ENCODE assay signal across 9 mouse cellular contexts in genomic region chr7:25815571-25815970, GRCm38 (mm10). TPM values are rescaled to one million over a fixed set of nuclear protein-coding genes. Genes with fewer than 3 reads are reported as not detected.
DNase-seq lines count a peak whose midpoint lies in the region; ATAC-seq and TF ChIP-seq lines count a peak whose summit lies in the region.
"Had no signal": no experiment of that assay in that cellular context is flagged by ENCODE, and none has a peak within 500 bp of the region (broad histone marks: within the 10 kb centered on the region; RNA-seq: fewer than 3 reads in every experiment).

No protein-coding gene starts in this region.

- 19% methylated on average over 7 of the region's 7 CpGs for WGBS in kidney, embryonic 16.5 days
- 11% methylated on average over 7 of the region's 7 CpGs for WGBS in embryonic facial prominence, embryonic 14.5 days
- WGBS in hindbrain, embryonic 15.5 days, result 32% methylated on average over 7 of the region's 7 CpGs
- 26% methylated on average over 7 of the region's 7 CpGs for WGBS in midbrain, embryonic 16.5 days
- 22% methylated on average over 7 of the region's 7 CpGs for WGBS in cerebellum, adult 2 months

- DNase-seq in kidney, adult 9 months, result no peak
- no peak for DNase-seq in embryonic facial prominence, embryonic 14.5 days (ENCODE audit: low spot score)
- DNase-seq in layer of hippocampus, adult 18-20 months (ENCODE audit: low spot score in 2 of 2), result no peak
- no peak for DNase-seq in cerebellum, adult 2 months
- DNase-seq: layer of hippocampus, adult 9-11 months had no signal

- no peaks in the 10 kb centered on the region; the same call in 1 of the 2 replicates for H3K27me3 ChIP-seq in kidney, embryonic 16.5 days (ENCODE audit: insufficient read depth, low read length)
- H3K27me3 ChIP-seq in embryonic facial prominence, embryonic 14.5 days (replicated peaks; ENCODE audit: control insufficient read depth, insufficient read depth, low read length), result no peaks in the 10 kb centered on the region
- H3K27me3 ChIP-seq in hindbrain, embryonic 15.5 days, result 0 out of 2 replicates have a peak, but pooled peaks cover 6% of the 10 kb centered on the region
- H3K27me3 ChIP-seq in midbrain, embryonic 16.5 days (ENCODE audit: control insufficient read depth, insufficient read depth, low read depth, low read length), result peaks cover 5% of the 10 kb centered on the region
- H3K27me3 ChIP-seq in cerebellum, adult 2 months (ENCODE audit: control insufficient read depth, insufficient read depth, low read length), result peaks cover 2% of the 10 kb centered on the region; the same call in 1 of the 2 replicates

- no peak for TF ChIP-seq CTCF in cerebellum, adult 2 months (IDR thresholded peaks at IDR 0.05; ENCODE audit: borderline replicate concordance, insufficient read depth, low read depth, low read length)

- H3K4me2 ChIP-seq in kidney, embryonic 16.5 days (replicated peaks; ENCODE audit: low read depth, low read length), result peak overlapping the region; percentile 91
- H3K4me2 ChIP-seq in embryonic facial prominence, embryonic 14.5 days (ENCODE audit: low read depth, low read length), result peak overlapping the region; percentile 90
- peak overlapping the region; percentile 92 for H3K4me2 ChIP-seq in hindbrain, embryonic 15.5 days
- peak overlapping the region; percentile 93 for H3K4me2 ChIP-seq in midbrain, embryonic 16.5 days (ENCODE audit: low read length)

- peaks cover 15% of the 10 kb centered on the region for H3K4me1 ChIP-seq in kidney, embryonic 16.5 days (ENCODE audit: insufficient read depth, low read length)
- peaks cover 10% of the 10 kb centered on the region; the same call in 1 of the 2 replicates for H3K4me1 ChIP-seq in embryonic facial prominence, embryonic 14.5 days (ENCODE audit: control insufficient read depth, insufficient read depth, low read length)
- peaks cover 12% of the 10 kb centered on the region for H3K4me1 ChIP-seq in hindbrain, embryonic 15.5 days (replicated peaks)
- H3K4me1 ChIP-seq in midbrain, embryonic 16.5 days (ENCODE audit: control insufficient read depth, insufficient read depth, low read length), result peaks cover 6% of the 10 kb centered on the region
- H3K4me1 ChIP-seq in cerebellum, adult 2 months (ENCODE audit: control insufficient read depth, insufficient read depth, low read length), result no peaks in the 10 kb centered on the region; the same call in 1 of the 2 replicates

- H3K9me3 ChIP-seq in kidney, embryonic 16.5 days (ENCODE audit: low read length), result no peaks in the 10 kb centered on the region
- no peaks in the 10 kb centered on the region for H3K9me3 ChIP-seq in embryonic facial prominence, embryonic 14.5 days (ENCODE audit: control insufficient read depth, low read length)
- no peaks in the 10 kb centered on the region for H3K9me3 ChIP-seq in hindbrain, embryonic 15.5 days
- no peaks in the 10 kb centered on the region for H3K9me3 ChIP-seq in midbrain, embryonic 16.5 days (replicated peaks; ENCODE audit: control insufficient read depth, low read length, poor library complexity, severe bottlenecking)

- peak; percentile 20; the same call in 1 of the 2 replicates for ATAC-seq in kidney, embryonic 16.5 days (ENCODE audit: low FRiP score, low TSS enrichment)
- no peak for ATAC-seq in embryonic facial prominence, embryonic 14.5 days (ENCODE audit: low read depth)
- no peak for ATAC-seq in hindbrain, embryonic 15.5 days (ENCODE audit: low FRiP score, low read depth)
- no peak for ATAC-seq in midbrain, embryonic 16.5 days
- no peak for ATAC-seq in granulocyte monocyte progenitor cell, adult 5-6 weeks (replicated peaks; ENCODE audit: poor library complexity, severe bottlenecking)

- H3K4me3 ChIP-seq in kidney, embryonic 16.5 days (ENCODE audit: low read length), result peak overlapping the region; percentile 56
- H3K4me3 ChIP-seq in embryonic facial prominence, embryonic 14.5 days (ENCODE audit: low read depth, low read length), result peak overlapping the region; percentile 46
- peak overlapping the region; percentile 51 for H3K4me3 ChIP-seq in hindbrain, embryonic 15.5 days
- peak overlapping the region; percentile 59 for H3K4me3 ChIP-seq in midbrain, embryonic 16.5 days (ENCODE audit: low read depth, low read length)
- no peak overlapping the region for H3K4me3 ChIP-seq in cerebellum, adult 2 months (replicated peaks; ENCODE audit: insufficient read depth, low read depth, low read length)

- no peak for TF ChIP-seq POLR2A in cerebellum, adult 2 months (IDR thresholded peaks at IDR 0.05; ENCODE audit: borderline replicate concordance, insufficient read depth, low read length)

- peak overlapping the region; percentile 74 for H3K9ac ChIP-seq in kidney, embryonic 16.5 days (replicated peaks; ENCODE audit: low read length)
- peak overlapping the region; percentile 68; the same call in 1 of the 2 replicates for H3K9ac ChIP-seq in embryonic facial prominence, embryonic 14.5 days (ENCODE audit: low read depth, low read length)
- H3K9ac ChIP-seq in hindbrain, embryonic 15.5 days, result 0 out of 2 replicates have a peak overlapping the region, but pooled peaks have one; percentile 59
- H3K9ac ChIP-seq in midbrain, embryonic 16.5 days (ENCODE audit: low read depth, low read length), result no peak overlapping the region

- no peak overlapping the region for H3K27ac ChIP-seq in kidney, embryonic 16.5 days (ENCODE audit: low read length)
- no peak overlapping the region for H3K27ac ChIP-seq in embryonic facial prominence, embryonic 14.5 days (replicated peaks; ENCODE audit: low read depth, low read length)
- no peak overlapping the region for H3K27ac ChIP-seq in hindbrain, embryonic 15.5 days (replicated peaks)
- H3K27ac ChIP-seq in midbrain, embryonic 16.5 days (ENCODE audit: low read length), result no peak overlapping the region
- H3K27ac ChIP-seq in cerebellum, adult 2 months (ENCODE audit: insufficient read depth, low read length), result no peak overlapping the region

- no peaks in the 10 kb centered on the region for H3K36me3 ChIP-seq in kidney, embryonic 16.5 days (ENCODE audit: insufficient read depth, low read length)
- H3K36me3 ChIP-seq in embryonic facial prominence, embryonic 14.5 days (ENCODE audit: control insufficient read depth, insufficient read depth, low read length), result no peaks in the 10 kb centered on the region
- H3K36me3 ChIP-seq in hindbrain, embryonic 15.5 days, result no peaks in the 10 kb centered on the region
- H3K36me3 ChIP-seq in midbrain, embryonic 16.5 days (ENCODE audit: control insufficient read depth, insufficient read depth, low read length), result no peaks in the 10 kb centered on the region

RNA-seq across cellular contexts. Expression of gene Cyp2s1, which starts 1.1 kb away (rescaled TPM):
- 22.1 and 23.0 TPM in 2 replicates for polyA plus RNA-seq in kidney, embryonic 16.5 days (2015; fragmentation: Nextera tagmentation; extraction: Ambion mirVana)
- 4.1 TPM in 2 replicates for polyA plus RNA-seq in embryonic facial prominence, embryonic 14.5 days (2014; fragmentation: Nextera tagmentation; extraction: Ambion mirVana)
- 3.2 and 3.3 TPM in 2 replicates for polyA plus RNA-seq in hindbrain, embryonic 15.5 days (2015; fragmentation: Nextera tagmentation; extraction: Ambion mirVana)
- polyA plus RNA-seq in midbrain, embryonic 16.5 days (2015; fragmentation: Nextera tagmentation; extraction: Ambion mirVana), result 2.8 and 3.2 TPM in 2 replicates
- 1 to 10 TPM; 1.6 to 1.7 TPM for total RNA-seq in layer of hippocampus, adult 18-20 months (2021)
- not detected in 2 replicates for total RNA-seq in granulocyte monocyte progenitor cell, adult 5-6 weeks (2014; fragmentation: Nextera tagmentation)
- not detected in 2 replicates for total RNA-seq in granulocyte monocyte progenitor cell, adult 5-6 weeks (2017)
- polyA plus RNA-seq in cerebellum, adult 2 months (2012; rRNA removed), result 7.6 and 10.1 TPM in 2 replicates

RNA-seq across cellular contexts. Expression of gene Axl, which starts 27.1 kb away (rescaled TPM):
- 91.5 and 96.5 TPM in 2 replicates for polyA plus RNA-seq in kidney, embryonic 16.5 days (2015; fragmentation: Nextera tagmentation; extraction: Ambion mirVana)
- 114 and 116 TPM in 2 replicates for polyA plus RNA-seq in embryonic facial prominence, embryonic 14.5 days (2014; fragmentation: Nextera tagmentation; extraction: Ambion mirVana)
- polyA plus RNA-seq in hindbrain, embryonic 15.5 days (2015; fragmentation: Nextera tagmentation; extraction: Ambion mirVana), result 22.5 and 23.1 TPM in 2 replicates
- 14.9 and 17.1 TPM in 2 replicates for polyA plus RNA-seq in midbrain, embryonic 16.5 days (2015; fragmentation: Nextera tagmentation; extraction: Ambion mirVana)
- 10 to 100 TPM; 38.2 to 45.2 TPM for total RNA-seq in layer of hippocampus, adult 18-20 months (2021)
- 1.0 and 4.0 TPM in 2 replicates for total RNA-seq in granulocyte monocyte progenitor cell, adult 5-6 weeks (2014; fragmentation: Nextera tagmentation)
- 0.43 and 5.5 TPM in 2 replicates for total RNA-seq in granulocyte monocyte progenitor cell, adult 5-6 weeks (2017)
- polyA plus RNA-seq in cerebellum, adult 2 months (2012; rRNA removed), result 23.6 and 27.1 TPM in 2 replicates
